24 mouse cellular contexts compared by ENCODE assay signal in genomic region chr19:3838931-3839330, GRCm38 (mm10). TPM values are rescaled to one million over a fixed set of nuclear protein-coding genes. Genes with fewer than 3 reads are reported as not detected.
DNase-seq lines count a peak whose midpoint lies in the region; ATAC-seq and TF ChIP-seq lines count a peak whose summit lies in the region.
"Had no signal": no experiment of that assay in that cellular context is flagged by ENCODE, and none has a peak within 500 bp of the region (broad histone marks: within the 10 kb centered on the region; RNA-seq: fewer than 3 reads in every experiment).

No protein-coding gene starts in this region.

- intact Hi-C loops in heart, adult 2 months (cut with DNase I): no loop called here

- 77% methylated on average over 3 of the region's 3 CpGs for WGBS in lung, embryonic 16.5 days
- WGBS in heart, adult 2 months: 83% methylated on average over 3 of the region's 3 CpGs

- H3K4me1 ChIP-seq in lung, embryonic 16.5 days (replicated peaks; ENCODE audit: control insufficient read depth, insufficient read depth, low read length): peaks cover 19% of the 10 kb centered on the region
- no peaks in the 10 kb centered on the region for H3K4me1 ChIP-seq in heart, adult 2 months (ENCODE audit: control insufficient read depth, insufficient read depth, low read length)
- H3K4me1 ChIP-seq: embryonic facial prominence, embryonic 12.5 days; embryonic facial prominence, embryonic 15.5 days; forebrain, embryonic 12.5 days; forebrain, embryonic 15.5 days; hindbrain, embryonic 12.5 days; hindbrain, embryonic 15.5 days had no signal

- no peaks in the 10 kb centered on the region for H3K36me3 ChIP-seq in lung, embryonic 16.5 days (ENCODE audit: control insufficient read depth, insufficient read depth, low read length)
- H3K36me3 ChIP-seq in myocyte (ENCODE audit: control insufficient read depth, insufficient read depth): no peaks in the 10 kb centered on the region
- H3K36me3 ChIP-seq in heart, adult 2 months (ENCODE audit: control insufficient read depth, insufficient read depth, low read length): no peaks in the 10 kb centered on the region
- H3K36me3 ChIP-seq: embryonic facial prominence, embryonic 12.5 days; embryonic facial prominence, embryonic 15.5 days; forebrain, embryonic 12.5 days; forebrain, embryonic 15.5 days; heart, embryonic 10.5 days; heart, embryonic 13.5 days; hindbrain, embryonic 12.5 days; hindbrain, embryonic 15.5 days had no signal

- no peak for TF ChIP-seq EP300 in heart, adult 2 months (IDR thresholded peaks at IDR 0.05; ENCODE audit: insufficient read depth, low read depth, low read length)

- ATAC-seq in lung, embryonic 16.5 days (ENCODE audit: low read depth): no peak
- ATAC-seq: forebrain, embryonic 15.5 days had no signal

- no peak overlapping the region for H3K4me2 ChIP-seq in lung, embryonic 16.5 days (ENCODE audit: low read depth, low read length)
- H3K4me2 ChIP-seq in myocyte (ENCODE audit: low read depth): peak overlapping the region; percentile 65
- H3K4me2 ChIP-seq: embryonic facial prominence, embryonic 12.5 days; embryonic facial prominence, embryonic 15.5 days; forebrain, embryonic 12.5 days; forebrain, embryonic 15.5 days; heart, embryonic 13.5 days; hindbrain, embryonic 12.5 days; hindbrain, embryonic 15.5 days had no signal

- no peak overlapping the region for H3K4me3 ChIP-seq in lung, embryonic 16.5 days (ENCODE audit: low read length)
- H3K4me3 ChIP-seq in myocyte: no peak overlapping the region
- no peak overlapping the region for H3K4me3 ChIP-seq in heart, adult 2 months
- H3K4me3 ChIP-seq: embryonic facial prominence, embryonic 12.5 days; embryonic facial prominence, embryonic 15.5 days; erythroblast, embryonic 14.5 days; forebrain, embryonic 12.5 days; forebrain, embryonic 15.5 days; heart, embryonic 10.5 days; heart, embryonic 13.5 days; hindbrain, embryonic 12.5 days; hindbrain, embryonic 15.5 days had no signal

- no peak overlapping the region for H3K9ac ChIP-seq in lung, embryonic 16.5 days (ENCODE audit: low read length)
- no peak overlapping the region for H3K9ac ChIP-seq in heart, adult 2 months (ENCODE audit: low read depth, low read length)
- H3K9ac ChIP-seq: embryonic facial prominence, embryonic 12.5 days; embryonic facial prominence, embryonic 15.5 days; forebrain, embryonic 12.5 days; forebrain, embryonic 15.5 days; heart, embryonic 13.5 days; hindbrain, embryonic 12.5 days; hindbrain, embryonic 15.5 days had no signal

- TF ChIP-seq CTCF in heart, adult 2 months (IDR thresholded peaks at IDR 0.05): no peak

- no peaks in the 10 kb centered on the region for H3K79me2 ChIP-seq in myocyte (ENCODE audit: control insufficient read depth, insufficient read depth)
- H3K79me2 ChIP-seq in heart, adult 2 months (replicated peaks; ENCODE audit: control insufficient read depth, insufficient read depth, low read length): no peaks in the 10 kb centered on the region

- no peak for TF ChIP-seq POLR2A in myocyte (IDR thresholded peaks at IDR 0.05; ENCODE audit: insufficient read length, low read depth)
- no peak for TF ChIP-seq POLR2A in heart, adult 2 months (IDR thresholded peaks at IDR 0.05; ENCODE audit: insufficient read depth, low read depth, low read length)

- DNase-seq in lung, adult 18-20 months: no peak
- DNase-seq in 3T3-L1 (ENCODE audit: low read depth, low spot score): peak; percentile 78
- DNase-seq in NIH3T3 (ENCODE audit: low read depth): peak; percentile 60
- DNase-seq in kidney, postnatal 14 days: no peak
- DNase-seq in heart, adult 2 months: no peak
- DNase-seq: adrenal gland, adult 2 months; cerebellum, adult 11 months; cerebellum, adult 2 months; cerebellum, adult 9-11 months; cerebellum, postnatal 25 days; gastrocnemius, postnatal 25 days; heart, adult 18-20 months; heart, postnatal 14 days had no signal

- no peaks in the 10 kb centered on the region for H3K27me3 ChIP-seq in lung, embryonic 16.5 days (ENCODE audit: control insufficient read depth, insufficient read depth, low read depth, low read length)
- no peaks in the 10 kb centered on the region for H3K27me3 ChIP-seq in myocyte (ENCODE audit: control insufficient read depth, insufficient read depth, insufficient read length)
- H3K27me3 ChIP-seq in heart, adult 2 months (ENCODE audit: control insufficient read depth, insufficient read depth, low read length): no peaks in the 10 kb centered on the region
- H3K27me3 ChIP-seq: embryonic facial prominence, embryonic 12.5 days; embryonic facial prominence, embryonic 15.5 days; forebrain, embryonic 12.5 days; forebrain, embryonic 15.5 days; heart, embryonic 13.5 days; hindbrain, embryonic 12.5 days; hindbrain, embryonic 15.5 days had no signal

- peak overlapping the region; percentile 96; the same call in 1 of the 2 replicates for H3K27ac ChIP-seq in lung, embryonic 16.5 days (ENCODE audit: low read length)
- H3K27ac ChIP-seq in heart, adult 2 months: no peak overlapping the region
- H3K27ac ChIP-seq: embryonic facial prominence, embryonic 12.5 days; embryonic facial prominence, embryonic 15.5 days; forebrain, embryonic 12.5 days; forebrain, embryonic 15.5 days; heart, embryonic 10.5 days; heart, embryonic 13.5 days; hindbrain, embryonic 12.5 days; hindbrain, embryonic 15.5 days had no signal

- H3K9me3 ChIP-seq in lung, embryonic 16.5 days (ENCODE audit: control insufficient read depth, low read length): no peaks in the 10 kb centered on the region
- H3K9me3 ChIP-seq: embryonic facial prominence, embryonic 12.5 days; embryonic facial prominence, embryonic 15.5 days; forebrain, embryonic 12.5 days; forebrain, embryonic 15.5 days; heart, embryonic 10.5 days; heart, embryonic 13.5 days; hindbrain, embryonic 12.5 days; hindbrain, embryonic 15.5 days had no signal

- H3ac ChIP-seq in myocyte (ENCODE audit: control insufficient read depth, insufficient read length): no peak overlapping the region

TF ChIP-seq in myocyte, 11 proteins besides CTCF, POLR2A, EP300 and RAD21:
- TF ChIP-seq USF1 (IDR thresholded peaks at IDR 0.05; ENCODE audit: low read depth): peak; percentile 76
- TF ChIP-seq CEBPB (IDR thresholded peaks at IDR 0.05; ENCODE audit: insufficient read depth, poor library complexity, severe bottlenecking): peak; percentile 63; the same call in 1 of the 2 replicates
- TF ChIP-seq REST (IDR thresholded peaks at IDR 0.05; ENCODE audit: insufficient read depth, insufficient read length): no peak
- TF ChIP-seq MAX (IDR thresholded peaks at IDR 0.05; ENCODE audit: low read depth): peak; percentile 13

RNA-seq across cellular contexts. Expression of gene Chka, which starts 12.6 kb away (rescaled TPM):
- 56.8 and 60.0 TPM in 2 replicates for polyA plus RNA-seq in lung, embryonic 16.5 days (2015; fragmentation: Nextera tagmentation; extraction: Ambion mirVana)
- 35.5 TPM for polyA plus RNA-seq in myocyte (2012; fragmentation: generic; extraction: Trizol)
- total RNA-seq in heart, adult 2 months (2021): 10 to 100 TPM; 10.7 to 12.5 TPM
- polyA plus RNA-seq in heart, adult 2 months (2012; rRNA removed): 9.5 and 14.1 TPM in 2 replicates

Comparison
In these comparisons a context has a peak if more than half of its experiments do, and no peak if none do; other contexts are left out.
1. DNase-seq: peak in 3T3-L1 (single experiment) and NIH3T3 (single experiment); none in lung, adult 18-20 months (0 of 2), kidney, postnatal 14 days (single experiment) and heart, adult 2 months (0 of 2).